ENCODE assay signal across 17 mouse cellular contexts in genomic region chr9:42231116-42231515, GRCm38 (mm10). TPM values are rescaled to one million over a fixed set of nuclear protein-coding genes. Genes with fewer than 3 reads are reported as not detected.
A peak's percentile ranks its signal among the peaks of the same experiment; 100 is the strongest.
DNase-seq lines count a peak whose midpoint lies in the region; TF ChIP-seq lines count a peak whose summit lies in the region.
"Had no signal": no experiment of that assay in that cellular context is flagged by ENCODE, and none has a peak within 500 bp of the region (broad histone marks: within the 10 kb centered on the region; RNA-seq: fewer than 3 reads in every experiment).

No protein-coding gene starts in this region.

- 77% methylated on average over 5 of the region's 5 CpGs for WGBS in cerebellum, adult 2 months

- H3K27ac ChIP-seq in cerebellum, adult 2 months (ENCODE audit: insufficient read depth, low read length): no peak overlapping the region
- H3K27ac ChIP-seq: forebrain, embryonic 12.5 days; gastrocnemius, adult 2 months; heart, embryonic 13.5 days; layer of hippocampus, adult 2 months; liver, embryonic 15.5 days; macrophage had no signal

- DNase-seq in embryo, embryonic 10 days (ENCODE audit: low spot score): peak; percentile 37
- no peak for DNase-seq in embryo, embryonic 9.5 days (ENCODE audit: extremely low spot score)
- peak; percentile 29 for DNase-seq in kidney, postnatal 10 days
- no peak for DNase-seq in kidney, adult 9 months
- DNase-seq in embryo, embryonic 11.5 days (ENCODE audit: low read depth, low spot score): peak; percentile 29
- peak; percentile 72 for DNase-seq in mesoderm, embryonic 11.5 days (ENCODE audit: low read depth, low spot score)
- DNase-seq in gastrocnemius, postnatal 36 days: no peak
- no peak for DNase-seq in cerebellum, adult 2 months
- DNase-seq: adrenal gland, postnatal 14 days; cerebellum, postnatal 14 days; gastrocnemius, adult 2 months; right cerebral cortex, postnatal 25 days had no signal

- intact Hi-C loops in gastrocnemius, postnatal 36 days (cut with DNase I): loop anchor here (10.0 kb wide), 1 partner anchor 176 kb away; no protein-coding TSS in a partner anchor

- no peak overlapping the region for H3K4me3 ChIP-seq in cerebellum, adult 2 months (replicated peaks; ENCODE audit: insufficient read depth, low read depth, low read length)
- H3K4me3 ChIP-seq: forebrain, embryonic 12.5 days; gastrocnemius, adult 2 months; heart, embryonic 13.5 days; layer of hippocampus, adult 2 months; liver, embryonic 15.5 days had no signal

- peaks cover 24% of the 10 kb centered on the region for H3K4me1 ChIP-seq in cerebellum, adult 2 months (ENCODE audit: control insufficient read depth, insufficient read depth, low read length)
- H3K4me1 ChIP-seq: forebrain, embryonic 12.5 days; liver, embryonic 15.5 days had no signal

- no peaks in the 10 kb centered on the region for H3K27me3 ChIP-seq in cerebellum, adult 2 months (ENCODE audit: control insufficient read depth, insufficient read depth, low read length)
- H3K27me3 ChIP-seq: forebrain, embryonic 12.5 days; liver, embryonic 15.5 days had no signal

- TF ChIP-seq POLR2A in cerebellum, adult 2 months (IDR thresholded peaks at IDR 0.05; ENCODE audit: borderline replicate concordance, insufficient read depth, low read length): no peak

- TF ChIP-seq CTCF in cerebellum, adult 2 months (IDR thresholded peaks at IDR 0.05; ENCODE audit: borderline replicate concordance, insufficient read depth, low read depth, low read length): no peak

RNA-seq across cellular contexts. Expression of gene Sc5d, which starts 32.9 kb away (rescaled TPM):
- 10 to 100 TPM; 18.3 to 19.9 TPM for total RNA-seq in gastrocnemius, postnatal 36 days (2021)
- 88.8 and 92.6 TPM in 2 replicates for polyA plus RNA-seq in cerebellum, adult 2 months (2012; rRNA removed)

Comparison
In these comparisons a context has a peak if more than half of its experiments do, and no peak if none do; other contexts are left out.
1. DNase-seq: peak in embryo, embryonic 10 days (single experiment), kidney, postnatal 10 days (single experiment), embryo, embryonic 11.5 days (single experiment) and mesoderm, embryonic 11.5 days (single experiment); none in embryo, embryonic 9.5 days (single experiment), kidney, adult 9 months (single experiment), gastrocnemius, postnatal 36 days (0 of 2) and cerebellum, adult 2 months (0 of 2).